Comparison of ENCODE assay signal across 14 mouse cellular contexts in the genomic region with DNA sequence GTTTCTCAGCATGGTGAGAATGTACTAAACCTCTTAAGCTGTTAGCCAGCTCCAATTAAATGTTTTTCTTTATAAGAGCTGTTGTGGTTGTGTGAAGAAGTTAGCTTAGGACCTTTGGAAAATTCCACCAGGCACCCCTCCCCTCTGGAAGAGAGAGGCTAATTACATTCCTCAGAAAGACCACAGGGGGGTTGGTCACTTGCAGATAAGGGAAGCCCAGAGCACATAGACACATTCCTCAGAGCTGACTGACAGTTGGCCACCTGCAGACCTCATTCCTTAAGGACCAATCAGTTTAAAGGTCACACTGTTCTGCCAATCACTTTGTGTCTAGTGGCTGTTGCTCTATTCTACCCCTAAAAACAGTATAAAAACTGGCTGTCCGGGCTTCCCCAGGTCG.
"Had no signal": no experiment of that assay in that cellular context is flagged by ENCODE, and none has a peak within 500 bp of the region (broad histone marks: within the 10 kb centered on the region; RNA-seq: fewer than 3 reads in every experiment).

No protein-coding gene starts in this region.

- H3K4me3 ChIP-seq: lung, embryonic 15.5 days; megakaryocyte, embryonic 14.5 days; midbrain, embryonic 13.5 days; midbrain, embryonic 15.5 days; neural tube, embryonic 12.5 days; stomach, embryonic 15.5 days had no signal

- H3K4me1 ChIP-seq: lung, embryonic 15.5 days; midbrain, embryonic 13.5 days; midbrain, embryonic 15.5 days; neural tube, embryonic 12.5 days; stomach, embryonic 15.5 days had no signal

- DNase-seq: lung, adult 2 months; lung, postnatal 14 days; lung, postnatal 36 days; right cerebral cortex, postnatal 14 days; thymus, adult 2 months; thymus, postnatal 36 days had no signal

- H3K27ac ChIP-seq: lung, embryonic 15.5 days; macrophage; midbrain, embryonic 13.5 days; midbrain, embryonic 15.5 days; neural tube, embryonic 12.5 days; stomach, embryonic 15.5 days; stomach, postnatal 0 days had no signal
